Mouse (Mus musculus) spleen, postnatal 0 days (tissue): Measurements from ENCODE around the gene Gm11487. TPM values are rescaled to one million over a fixed set of nuclear protein-coding genes. Genes with fewer than 3 reads are reported as not detected.

Experiments
- polyA plus RNA-seq: library from polyadenylated mRNA; unstranded; fragments of >200 nt; fragmentation: Nextera tagmentation; extraction: Ambion mirVana; gene quantifications from 2 replicates; pipeline ENCODE4 v1.2.1, GENCODE M21; 2015

The Gm11487 gene
- not detected in 2 replicates for polyA plus RNA-seq

DNA sequence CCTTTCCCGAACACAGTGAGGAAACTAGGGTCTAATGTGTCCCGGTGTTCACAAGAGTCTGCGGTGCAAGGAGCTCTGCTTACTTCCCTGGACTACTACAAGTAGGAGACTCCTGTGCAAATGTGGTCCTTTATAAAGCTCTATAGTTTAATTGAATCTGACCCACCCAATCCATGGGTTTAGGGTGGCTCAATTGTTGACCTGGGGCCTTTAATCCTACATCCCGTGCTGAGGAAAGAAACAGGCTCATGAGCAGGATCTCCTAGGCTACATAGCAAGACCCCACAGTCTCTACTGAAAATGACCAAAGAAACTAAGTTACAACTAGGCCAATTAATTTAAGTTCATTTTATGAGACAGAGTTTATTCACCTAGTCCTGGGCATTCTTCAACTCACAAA lies at the start of gene Gm11487:
Gm11487 (minus strand) TSS at position 101 of the 400 bp plus-strand sequence.

Other genes with a start within 250 kb of the Gm11487 start
- gene Gm11238, start 202.8 kb upstream of the Gm11487 start, polyA plus RNA-seq: not detected in 2 replicates
- gene Gm11237, start 217.9 kb upstream of the Gm11487 start, polyA plus RNA-seq: not detected in 2 replicates
- not detected in 2 replicates for gene Gm11236, start 233.0 kb upstream of the Gm11487 start, polyA plus RNA-seq